Mouse (Mus musculus) thymus, postnatal 36 days (tissue): Measurements from ENCODE around the gene Atp1a4.
"Not testable (repeated sequence)": the region's sequence is repeated elsewhere in the genome, so short reads cannot be mapped to it uniquely, and the experiment has no call there.

Experiments
- DNase-seq, 2 experiments: peaks; one replicate each; pipeline ENCODE4 v3.0.0; 2022; ENCODE audit warnings: mixed read lengths in 2 of 2

The Atp1a4 gene

GRCm38 (mm10) chr1:172279768-172280509 is 21.7 kb upstream of the Atp1a4 start:
- no peak for DNase-seq

DNA sequence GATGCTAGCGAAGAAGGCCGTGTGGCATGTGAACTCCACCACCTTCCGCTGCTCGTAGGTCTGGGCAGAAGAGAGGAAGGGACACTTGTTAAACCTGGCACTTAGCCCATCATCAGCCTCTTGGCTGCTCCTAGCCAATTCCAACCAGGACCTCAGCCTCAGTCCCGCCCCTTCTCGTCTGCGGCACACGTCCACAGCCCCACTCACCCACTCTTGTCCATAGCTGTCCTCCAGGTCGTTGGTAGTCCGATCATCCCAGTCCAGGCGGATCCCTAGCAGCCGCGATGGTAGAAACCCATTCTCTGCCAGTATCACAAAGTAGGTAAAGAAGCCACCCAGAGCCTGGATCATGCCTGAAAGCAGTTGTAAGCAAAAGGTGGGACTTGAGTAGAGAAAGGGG is 20.1 kb upstream of the Atp1a4 start:
- no peak for DNase-seq

GRCm38 (mm10) chr1:172277172-172277571 is 19.0 kb upstream of the Atp1a4 start:
- peak in 1 of 2 experiments; percentile 17 for DNase-seq

DNA sequence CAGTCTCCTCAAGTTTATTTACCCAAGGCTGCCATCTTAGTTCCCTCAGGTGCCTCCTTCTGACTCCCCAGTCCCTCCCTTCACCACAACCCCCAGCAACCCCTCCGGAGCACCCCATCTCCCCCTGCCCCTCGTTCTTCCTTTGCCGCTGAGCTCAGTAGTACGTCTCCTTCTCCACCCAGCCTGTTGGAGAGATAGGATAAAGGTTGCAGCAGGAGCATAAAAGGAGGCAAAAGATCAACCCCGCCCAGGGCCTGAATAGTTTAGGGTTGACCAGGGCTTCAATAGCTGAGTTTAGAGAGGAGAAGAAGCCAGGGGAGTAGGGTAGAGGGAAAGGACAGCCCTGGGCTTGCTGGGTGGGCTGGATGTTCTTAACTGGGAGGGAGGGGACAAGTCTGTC is 16.3 kb upstream of the Atp1a4 start:
- no peak for DNase-seq

GRCm38 (mm10) chr1:172274116-172274515 is 15.9 kb upstream of the Atp1a4 start:
- no peak for DNase-seq

GRCm38 (mm10) chr1:172273386-172273785 is 15.2 kb upstream of the Atp1a4 start:
- no peak for DNase-seq

- no peak for DNase-seq
Measured at GRCm38 (mm10) chr1:172271765-172272164, 13.6 kb upstream of the Atp1a4 start.

DNA sequence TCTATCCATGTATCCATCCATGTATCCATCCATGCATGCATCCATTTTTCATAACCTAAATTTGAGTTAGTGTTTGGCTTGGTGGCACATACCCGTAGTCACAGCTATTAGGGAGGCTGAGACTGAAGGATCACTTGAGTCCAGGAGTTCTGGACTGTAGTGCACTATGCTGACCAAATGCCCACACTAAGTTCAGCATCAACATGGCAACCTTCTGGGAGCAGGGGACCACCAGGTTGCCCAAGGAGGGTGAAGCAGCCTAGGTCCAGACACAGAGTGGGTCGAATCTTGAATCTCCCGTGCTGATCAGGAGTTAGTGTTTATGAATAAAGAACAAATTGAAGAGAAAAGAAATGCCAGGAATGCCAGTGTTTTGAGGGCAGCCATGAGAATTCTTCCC is 13.0 kb upstream of the Atp1a4 start:
- no peak for DNase-seq

GRCm38 (mm10) chr1:172261477-172262078 is 3.4 kb upstream of the Atp1a4 start, which contains the start of gene Igsf8:
TSS of gene Igsf8 (plus strand) at chr1:172261641.
- no peak for DNase-seq

DNA sequence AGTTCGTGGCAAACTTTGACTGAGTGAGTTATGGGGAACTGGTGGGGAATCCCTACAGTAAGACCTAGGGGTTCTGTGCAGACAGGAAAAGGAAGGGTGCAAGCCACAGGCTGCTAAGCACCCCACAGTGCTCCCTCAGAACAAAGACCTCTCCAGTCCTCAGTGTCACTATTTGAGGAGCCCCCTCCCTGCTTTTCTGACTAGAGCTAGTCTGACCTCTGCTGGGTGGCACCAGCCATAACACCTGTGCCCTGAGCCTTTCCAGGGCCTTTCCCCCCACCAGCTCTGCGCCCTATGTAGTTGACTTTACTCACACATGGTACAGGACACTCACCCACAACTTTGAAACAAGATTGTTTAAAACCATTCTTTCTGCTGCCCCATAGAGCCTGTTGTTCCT is 10.5 kb downstream of the Atp1a4 start:
- DNase-seq, result peak; percentile 57 to 61

GRCm38 (mm10) chr1:172247216-172247615 is 11.0 kb downstream of the Atp1a4 start:
- DNase-seq, result no peak

DNA sequence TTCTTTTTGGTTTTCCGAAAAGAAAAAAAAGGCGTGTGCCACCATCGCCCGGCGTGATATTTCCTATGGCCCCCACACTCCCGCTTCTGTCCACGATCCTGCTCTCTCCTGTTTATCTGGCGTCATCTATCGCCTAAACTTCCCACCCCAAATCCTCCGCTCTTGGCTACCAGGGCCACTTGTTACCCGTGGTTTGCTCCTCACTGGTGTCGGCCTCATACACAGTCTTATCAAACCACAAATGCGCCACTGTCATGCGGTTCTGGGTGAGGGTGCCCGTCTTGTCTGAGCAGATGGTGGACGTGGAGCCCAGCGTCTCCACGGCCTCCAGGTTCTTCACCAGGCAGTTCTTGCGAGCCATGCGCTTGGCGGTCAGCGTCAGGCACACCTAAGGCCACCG is 13.6 kb downstream of the Atp1a4 start:
- DNase-seq, result not testable (repeated sequence)

DNA sequence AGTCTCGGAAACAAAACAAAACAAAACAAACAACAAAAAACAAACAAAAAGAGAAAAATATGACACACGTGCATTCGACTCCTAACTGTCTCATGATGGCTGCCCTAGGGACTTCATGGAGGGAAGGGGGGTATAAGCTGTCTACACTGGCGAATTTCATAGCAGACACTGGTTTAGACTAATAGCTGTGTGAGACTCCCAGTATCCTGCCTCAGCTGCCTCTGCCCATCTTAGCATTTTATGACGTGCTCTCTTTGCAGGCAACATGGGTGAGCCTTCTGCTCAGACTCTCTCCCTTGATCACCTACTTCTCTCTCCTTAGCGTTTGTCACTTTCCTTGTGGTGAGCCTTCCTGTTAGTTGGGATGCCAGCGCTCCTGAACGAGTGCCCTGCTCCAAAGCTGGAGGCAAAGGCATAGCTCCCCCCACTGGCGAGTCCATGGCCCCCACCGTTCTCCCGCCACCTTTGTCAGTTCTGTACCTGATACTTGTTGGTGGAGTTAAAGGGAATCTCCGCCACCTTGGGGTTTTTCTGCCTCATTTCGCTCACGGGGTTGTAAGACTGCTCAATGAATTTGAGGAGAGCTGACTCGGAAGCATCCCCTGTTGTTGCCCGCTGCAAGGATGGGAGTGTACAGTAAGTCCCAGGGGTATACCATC is 14.5 kb downstream of the Atp1a4 start:
- no peak for DNase-seq

DNA sequence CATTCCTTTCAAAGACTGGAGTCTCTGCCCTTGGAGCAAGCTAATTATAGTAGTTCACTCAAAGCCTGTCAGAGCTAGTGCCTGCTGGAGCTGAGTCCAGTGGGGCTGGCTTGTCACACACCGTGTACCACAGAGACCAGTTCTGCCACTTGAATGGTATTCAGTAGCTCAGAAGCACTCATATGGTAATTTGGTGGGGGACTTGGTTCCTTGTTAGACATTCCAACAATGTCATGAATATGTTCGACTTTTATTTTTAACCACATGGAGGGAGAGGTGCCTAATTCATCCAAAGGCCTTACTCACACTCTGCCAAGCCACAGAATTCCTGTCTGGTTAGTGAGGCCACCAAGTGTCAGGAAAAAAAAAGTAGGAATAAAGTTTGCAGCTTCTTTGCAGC is 15.8 kb downstream of the Atp1a4 start:
- no peak for DNase-seq

DNA sequence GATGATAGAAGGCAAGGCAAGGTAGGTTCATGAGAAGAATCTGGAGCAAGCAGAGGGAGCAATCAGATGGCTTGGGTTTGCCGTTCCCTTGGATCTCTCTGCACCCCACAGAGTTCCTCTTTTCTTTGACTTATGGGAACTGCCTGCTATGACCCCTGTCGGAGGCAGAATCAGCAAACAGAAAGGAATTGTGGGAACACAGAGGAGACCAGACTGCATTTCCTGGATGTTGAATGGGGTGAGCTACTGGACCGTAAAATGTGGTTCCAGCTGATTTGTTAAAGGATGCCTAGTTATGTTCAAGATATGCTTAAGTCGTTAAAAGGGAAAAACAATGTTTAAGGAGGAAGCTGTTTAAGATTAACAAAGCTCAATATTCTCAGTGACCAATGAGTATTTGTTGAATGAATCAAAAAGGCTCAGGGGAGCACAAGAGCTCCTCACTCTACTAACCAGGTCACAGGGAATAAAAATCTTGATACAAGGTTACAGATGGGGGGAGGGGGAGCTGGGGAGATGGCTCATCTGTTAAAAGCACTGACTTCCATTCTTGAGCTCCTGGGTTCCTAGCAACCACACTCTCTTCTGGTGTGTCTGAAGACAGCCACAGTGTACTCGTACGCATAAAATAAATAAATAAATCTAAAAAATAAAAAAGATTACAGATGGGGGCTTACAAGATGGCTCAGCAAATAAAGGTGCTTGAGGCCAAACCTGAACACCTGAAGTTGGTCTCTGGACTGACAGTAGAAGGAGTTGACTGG is 17.1 kb downstream of the Atp1a4 start:
- DNase-seq, result no peak

GRCm38 (mm10) chr1:172229215-172229614 is 29.0 kb downstream of the Atp1a4 start:
- DNase-seq, result no peak

DNA sequence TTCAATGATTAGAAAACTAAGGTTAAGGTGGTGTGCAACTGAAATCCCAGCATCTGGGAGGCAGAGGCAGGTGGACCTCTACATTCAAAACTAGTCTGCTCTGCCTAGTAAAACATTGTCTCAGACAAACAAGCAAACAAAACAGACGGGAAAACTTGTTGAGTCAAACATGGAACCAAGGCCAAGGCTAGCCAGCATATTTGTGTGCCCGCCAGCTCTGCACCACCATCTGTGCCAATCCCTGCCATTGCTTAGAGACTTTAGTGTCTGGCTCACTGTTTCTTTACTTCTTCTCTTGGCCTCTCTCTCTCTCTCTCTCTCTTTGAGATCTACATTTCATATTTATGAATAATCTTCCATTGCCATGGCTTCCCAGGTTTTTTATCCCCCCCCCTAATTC is 30.0 kb downstream of the Atp1a4 start:
- no peak for DNase-seq

DNA sequence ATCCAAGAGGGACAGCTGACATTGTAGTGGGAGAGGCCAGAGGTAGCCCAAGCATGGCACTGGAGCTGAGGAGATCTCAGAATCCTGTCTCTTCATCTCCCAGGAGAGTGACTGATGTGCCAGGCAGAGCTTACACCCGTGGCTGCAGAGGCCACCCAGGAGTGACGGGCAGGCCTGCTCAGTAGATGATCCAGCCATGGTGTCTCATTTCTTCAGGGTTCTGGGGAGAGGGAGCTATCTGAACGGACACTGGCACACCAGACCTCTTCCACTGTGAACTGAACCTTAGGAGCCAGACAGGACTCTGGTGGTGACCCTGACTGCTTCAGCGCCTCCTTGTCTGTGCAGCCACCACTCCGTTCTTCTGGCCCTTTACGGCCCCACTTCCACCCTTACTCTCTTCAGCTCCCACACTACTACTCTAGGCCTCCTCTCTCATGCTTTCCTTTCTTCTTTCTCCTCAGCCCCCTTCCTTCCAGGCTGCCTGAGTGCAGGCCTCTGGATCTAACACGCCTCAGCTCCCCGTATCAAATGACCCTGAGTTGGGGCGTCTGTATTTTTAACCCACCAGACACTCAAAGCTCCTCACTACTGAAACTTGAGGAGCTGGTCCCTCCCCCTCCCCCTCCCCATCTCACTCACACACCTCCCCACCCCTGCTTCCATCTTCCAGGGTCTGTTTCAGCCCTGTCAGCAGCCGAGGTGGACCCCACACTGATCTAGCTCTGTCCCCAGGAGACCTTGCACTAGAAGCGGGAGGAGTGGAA is 36.7 kb downstream of the Atp1a4 start:
- DNase-seq, result no peak

GRCm38 (mm10) chr1:172220414-172220813 is 37.8 kb downstream of the Atp1a4 start:
- DNase-seq, result no peak

- no peak for DNase-seq
Measured at GRCm38 (mm10) chr1:172219451-172220406, 38.5 kb downstream of the Atp1a4 start, which contains the start of gene Casq1. TSS of gene Casq1 (minus strand) at chr1:172219868.
